Mouse (Mus musculus): Measurements from ENCODE around the gene Pigs.

Pigs gene

DNA sequence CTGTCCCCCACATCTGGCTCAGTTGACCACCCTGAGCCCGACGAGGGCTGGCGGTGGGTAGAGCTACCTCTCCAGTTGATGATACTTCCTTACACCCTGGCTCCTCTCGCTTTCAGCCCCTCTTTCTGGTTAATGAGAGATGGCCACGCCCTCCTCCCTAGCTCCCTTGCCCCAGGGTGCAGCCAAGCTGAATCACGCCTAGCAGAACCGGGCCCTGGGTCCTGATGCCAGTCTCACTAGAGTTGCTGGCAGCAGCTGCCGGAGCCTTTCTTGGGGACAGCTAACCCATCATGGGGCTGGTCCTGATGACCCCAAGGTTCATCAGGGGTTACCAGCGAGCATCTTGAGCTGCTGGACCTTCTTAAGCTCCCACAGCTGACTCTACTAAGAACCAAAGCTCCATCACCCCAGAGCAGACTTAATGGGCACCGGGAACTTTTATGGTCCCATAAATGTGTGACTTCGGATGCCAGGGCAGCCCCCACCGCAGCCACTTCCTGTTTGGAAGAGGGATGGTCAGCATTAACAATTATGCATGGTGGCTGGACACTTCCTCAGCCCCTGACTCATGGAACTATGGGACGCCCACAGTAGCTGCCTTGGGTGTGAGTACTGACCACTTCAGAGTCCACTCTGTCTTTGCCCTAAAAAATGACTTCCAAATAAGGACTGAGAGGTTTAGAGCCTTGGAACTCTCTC is 35.2 kb downstream of the Pigs start:
- no peak for DNase-seq (ENCODE audit: low spot score)

GRCm38 (mm10) chr11:78364103-78364502 is 35.9 kb downstream of the Pigs start:
- DNase-seq (ENCODE audit: low spot score): no peak

DNA sequence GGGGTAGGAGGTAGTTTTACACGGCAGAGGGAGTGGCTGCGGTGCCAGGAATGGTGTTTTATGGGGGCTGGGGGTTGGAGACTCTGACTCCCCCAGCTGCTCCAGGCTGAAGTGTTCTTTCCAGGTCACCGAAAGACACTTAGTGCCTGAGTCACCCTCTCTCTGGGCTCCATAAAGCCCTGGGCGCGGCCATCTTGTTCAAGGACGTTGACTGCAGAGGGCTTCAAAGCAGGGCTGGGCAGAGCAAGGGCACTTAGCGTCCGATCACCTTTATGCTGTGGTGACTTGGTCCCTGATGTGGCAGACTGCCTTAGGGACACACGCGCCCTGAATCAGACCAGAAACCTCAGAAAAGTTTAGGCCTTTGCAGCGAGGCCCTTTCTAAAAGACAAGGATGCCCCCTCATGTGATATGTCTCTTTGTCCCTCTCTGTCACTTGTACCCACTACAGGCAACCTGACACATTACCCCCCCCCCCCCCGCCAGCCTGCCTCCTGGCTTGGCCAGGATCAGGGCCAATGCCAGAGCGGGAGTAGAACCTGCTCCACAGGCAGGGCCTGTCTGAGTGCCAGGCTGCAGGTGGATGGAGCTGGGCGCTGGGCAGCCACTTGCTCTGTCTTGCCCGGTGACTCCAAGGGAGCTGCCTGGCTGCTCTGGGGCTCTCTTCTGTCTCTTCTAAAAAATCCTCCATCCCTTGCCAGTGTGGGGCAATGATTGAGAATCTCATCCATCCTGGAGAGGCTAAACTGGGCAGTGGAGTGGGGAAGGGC is 39.4 kb downstream of the Pigs start:
- no peak for DNase-seq (ENCODE audit: low spot score)

DNA sequence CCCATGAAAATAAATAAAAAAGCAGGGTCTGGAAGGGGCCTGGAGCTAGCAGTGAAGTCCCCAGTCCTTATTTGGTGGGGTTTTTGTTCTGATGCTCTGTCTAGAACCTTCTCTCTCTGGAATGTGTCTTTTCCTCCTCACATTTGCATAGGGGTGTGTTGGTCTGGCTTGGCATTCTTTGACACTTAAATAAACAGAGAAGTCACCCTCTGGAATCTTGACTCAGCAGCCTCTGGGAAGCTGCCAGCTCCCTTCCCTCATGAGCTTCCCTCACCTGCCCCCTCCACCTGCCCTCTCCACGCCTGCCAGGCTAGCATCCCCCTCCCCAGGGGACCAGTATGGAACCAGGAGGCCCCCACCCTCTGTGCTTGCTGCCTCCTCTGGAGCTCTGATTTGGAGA is 42.2 kb downstream of the Pigs start:
- DNase-seq (ENCODE audit: low spot score): no peak

- no peak for DNase-seq (ENCODE audit: low spot score)
These were observed 43.5 kb downstream of the Pigs start for GRCm38 (mm10) chr11:78371711-78372110.

DNA sequence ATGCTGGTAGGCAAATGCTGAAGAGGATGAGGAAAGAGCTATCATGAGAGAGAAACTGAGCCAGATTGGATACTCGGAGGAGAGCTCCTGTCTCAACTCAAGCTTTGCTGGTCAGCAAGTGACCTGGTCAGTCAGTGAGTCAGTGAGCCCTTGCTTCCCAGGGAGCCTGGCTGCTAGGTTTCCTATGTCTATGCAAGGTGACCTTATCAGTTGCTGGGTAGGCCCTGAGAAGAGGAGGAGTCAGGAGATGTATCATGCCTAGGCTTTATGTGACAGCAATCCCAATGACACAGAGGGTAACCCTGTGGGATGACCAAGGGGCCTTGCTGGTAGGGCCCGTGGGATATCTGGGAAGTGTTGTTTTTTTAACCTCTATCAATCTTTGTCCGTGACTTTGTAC is 44.0 kb downstream of the Pigs start:
- DNase-seq (ENCODE audit: low spot score): no peak

- DNase-seq (ENCODE audit: low spot score): peak; percentile 29
These were observed 44.4 kb downstream of the Pigs start for GRCm38 (mm10) chr11:78372610-78373009.

DNA sequence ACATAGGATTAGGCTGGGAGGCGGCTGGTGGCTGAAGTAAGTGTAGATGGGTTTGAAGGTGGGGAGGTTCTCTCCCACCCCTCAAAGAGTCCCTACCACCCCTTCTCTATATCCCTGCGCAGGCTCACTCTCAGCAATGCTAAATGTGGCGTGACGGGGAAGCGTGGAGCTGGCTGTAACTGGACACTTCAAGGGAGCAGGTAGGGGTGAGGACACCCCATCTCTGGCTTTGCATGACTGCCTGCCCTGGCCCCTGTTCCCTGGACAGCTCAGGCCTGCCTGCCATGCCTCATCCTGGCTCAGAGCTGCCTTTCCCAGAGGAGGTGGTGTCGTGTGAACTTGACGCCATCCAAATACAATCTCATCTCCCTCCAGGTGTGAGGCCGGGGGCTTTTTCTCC is 45.9 kb downstream of the Pigs start:
- no peak for DNase-seq (ENCODE audit: low spot score)

- no peak for DNase-seq (ENCODE audit: low spot score)
These were observed 49.4 kb downstream of the Pigs start for GRCm38 (mm10) chr11:78377549-78378159.

DNA sequence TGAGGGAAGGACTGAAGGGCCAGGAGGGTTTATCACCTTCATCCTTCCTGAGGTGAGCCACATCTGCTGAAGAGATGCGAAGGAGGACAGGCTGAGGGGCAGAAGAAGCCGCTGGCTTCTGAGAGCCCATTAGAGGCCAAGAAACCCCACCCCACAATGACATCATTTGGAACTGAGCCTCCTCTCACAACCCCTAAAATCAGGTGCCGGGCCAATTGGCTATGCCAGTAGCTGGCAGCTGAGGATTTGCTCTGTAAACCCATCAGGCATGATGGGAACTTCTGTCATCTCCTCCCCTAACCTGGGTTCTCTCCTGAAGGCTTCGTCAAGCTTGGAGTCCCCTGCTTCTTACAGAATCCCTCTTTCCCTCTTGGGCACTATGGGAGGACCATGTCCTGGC is 52.1 kb downstream of the Pigs start:
- no peak for DNase-seq (ENCODE audit: low spot score)

GRCm38 (mm10) chr11:78380996-78381395 is 52.8 kb downstream of the Pigs start:
- no peak for DNase-seq (ENCODE audit: low spot score)

GRCm38 (mm10) chr11:78382286-78382685 is 54.1 kb downstream of the Pigs start:
- no peak for DNase-seq (ENCODE audit: low spot score)

DNA sequence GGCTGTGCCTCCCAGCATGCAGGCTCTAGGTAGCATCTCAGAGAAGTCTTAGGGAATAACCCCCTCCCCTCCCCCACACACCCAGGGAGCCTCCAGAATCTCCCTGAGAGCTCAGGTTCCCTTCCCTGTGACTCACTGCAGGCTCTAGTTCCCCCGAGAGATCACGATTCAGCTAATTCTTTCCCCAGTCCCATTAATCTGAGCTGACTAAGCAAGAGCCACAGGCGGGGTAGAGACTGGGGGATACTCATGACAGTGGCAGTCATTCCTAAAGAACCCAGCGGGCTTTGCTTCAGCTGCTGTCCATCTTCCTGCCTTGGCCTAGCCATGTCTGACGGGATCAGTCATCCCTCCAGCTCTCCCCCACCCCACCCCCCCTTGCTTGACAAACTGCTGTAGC is 54.5 kb downstream of the Pigs start:
- DNase-seq (ENCODE audit: low spot score): no peak

DNA sequence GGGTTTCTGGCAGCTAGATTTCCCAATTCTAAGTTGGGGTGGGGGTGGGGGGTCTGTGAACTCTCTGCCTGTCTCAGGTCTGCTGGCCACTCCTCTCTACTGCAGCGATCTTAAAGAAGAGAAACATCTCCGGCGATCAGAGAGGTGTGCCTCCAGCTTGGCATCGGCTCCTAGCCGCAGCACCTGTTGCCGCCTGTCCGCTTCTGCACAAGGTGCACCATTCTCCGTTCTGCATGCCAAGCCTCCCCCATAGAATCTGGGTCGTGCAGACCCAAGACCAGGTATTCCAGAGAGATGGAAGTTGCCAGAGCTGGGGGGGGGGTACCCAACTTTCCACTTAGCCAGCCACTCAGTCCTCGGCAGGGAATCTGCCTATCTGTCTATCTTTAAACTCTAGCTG is 57.6 kb downstream of the Pigs start:
- DNase-seq (ENCODE audit: low spot score): no peak

- DNase-seq (ENCODE audit: low spot score): no peak
These were observed 58.4 kb downstream of the Pigs start, which contains the start of gene Foxn1 for GRCm38 (mm10) chr11:78386508-78387043. Foxn1 (minus strand) TSS chr11:78386558.

Data from ovary, postnatal 14 days (tissue).